Mouse (Mus musculus) lung, adult 2 months (tissue): ENCODE measurements around the gene Gm6760. TPM values are rescaled to one million over a fixed set of nuclear protein-coding genes. Genes with fewer than 3 reads are reported as not detected.

ENCODE experiments used
- DNase-seq: peaks from one replicate; pipeline ENCODE4 v3.0.0; 2022
- H3K4me1 ChIP-seq: fragments of 200-500 bp; 2 replicates; pipeline ENCODE4 v1.6.1; 2011; ENCODE audit warnings: low read length; ENCODE audit not compliant: control insufficient read depth, insufficient read depth
- H3K4me3 ChIP-seq: fragments of 200-500 bp; replicated peaks from 2 replicates; pipeline ENCODE3; 2011; ENCODE audit warnings: low read depth, mild to moderate bottlenecking, control low read depth, low read length; ENCODE audit errors: extremely low read depth
- CTCF ChIP-seq: fragments of 200-500 bp; IDR thresholded peaks from 2 replicates; pipeline ENCODE4 v1.5.1; 2011; ENCODE audit warnings: mild to moderate bottlenecking, low read length, control low read depth; ENCODE audit not compliant: insufficient read depth
- POLR2A ChIP-seq: fragments of 200-500 bp; IDR thresholded peaks from 2 replicates; pipeline ENCODE4 v1.6.1; 2011; ENCODE audit warnings: low read depth, mild to moderate bottlenecking, control low read depth, low read length, borderline replicate concordance; ENCODE audit errors: extremely low read depth
- WGBS: fragments of 180-500 bp; shearing (Covaris S2); methylation state at CpG from one replicate; pipeline ENCODE4 v1.1.7; 2018; 5-methylcytosine and 5-hydroxymethylcytosine counted together
- polyA plus RNA-seq: library from polyadenylated mRNA; depleted of rRNA; stranded (reverse); fragments of >200 nt; gene quantifications from 2 replicates; pipeline ENCODE4 v1.2.3, GENCODE M21; 2012; rRNA removed

Gene Gm6760
- polyA plus RNA-seq = not detected in 2 replicates

GRCm38 (mm10) chrX:64152098-64152497 lies at the start of gene Gm6760:
Gene Gm6760, minus strand, starts transcription at chrX:64152198.
- no peak for DNase-seq
- no peak for TF ChIP-seq CTCF
- TF ChIP-seq POLR2A = no peak
- H3K4me3 ChIP-seq = no peak within 1 kb of the TSS
- WGBS = 54% methylated on average over 2 of the region's 2 CpGs
- H3K4me1 ChIP-seq = no peaks in the 10 kb centered on the region

GRCm38 (mm10) chrX:64181246-64181645 lies 29.2 kb upstream of the Gm6760 start:
- no peak for DNase-seq
- Histone ChIP-seq H3K4me3 (no peak overlapping the region), H3K4me1 (no peaks in the 10 kb centered on the region)
- no peak for TF ChIP-seq POLR2A
- no peak for TF ChIP-seq CTCF

- Histone ChIP-seq H3K4me3 (no peak within 1 kb of the TSS), H3K4me1 (no peaks in the 10 kb centered on the region)
- no peak for TF ChIP-seq POLR2A
- no peak for TF ChIP-seq CTCF
- WGBS = 84% methylated on average over 11 of the region's 11 CpGs
- no peak for DNase-seq
Measured at GRCm38 (mm10) chrX:64173248-64173647, 21.2 kb upstream of the Gm6760 start, which contains the start of gene 3830417A13Rik. Gene 3830417A13Rik, plus strand, starts transcription at chrX:64173548.

Other genes starting within 250 kb of the Gm6760 start
- gene 3830417A13Rik, start 21.4 kb upstream of the Gm6760 start, polyA plus RNA-seq = not detected in 2 replicates
- gene Slitrk4, start 124.8 kb upstream of the Gm6760 start, polyA plus RNA-seq = not detected in 2 replicates